Mouse (Mus musculus) adrenal gland, postnatal 25 days (tissue): ENCODE measurements at regions not wholly inside any gene's neighbourhood (a gene's known extent, or its start where the extent isn't known, plus 50 kb on each side); places are given as distances from the start of the nearest gene placed in this dataset.
"Not testable (repeated sequence)": the region's sequence is repeated elsewhere in the genome, so short reads cannot be mapped to it uniquely, and the experiment has no call there.

Experiments
- DNase-seq: peaks from one replicate; pipeline ENCODE4 v3.0.0; 2021; ENCODE audit warnings: mixed read lengths

DNA sequence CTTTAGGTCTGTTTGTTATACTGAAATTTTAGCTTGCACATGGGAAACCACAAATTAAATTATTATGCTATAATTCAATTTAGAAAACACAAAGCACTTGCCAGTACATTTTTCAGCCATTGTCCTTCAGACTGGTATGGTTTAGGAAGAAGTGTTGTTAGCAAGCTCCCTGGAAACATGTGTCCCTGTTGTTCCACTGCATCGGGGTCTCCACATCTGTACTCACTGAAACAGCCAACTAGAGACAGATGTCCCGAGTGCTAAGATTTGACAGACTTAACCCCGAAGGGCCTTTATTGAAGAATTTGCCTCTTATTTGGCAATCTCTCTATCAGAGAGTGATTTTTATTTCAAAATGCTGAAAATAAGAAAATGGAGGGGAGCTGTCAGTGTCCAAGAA lies 362.6 kb downstream of the Rfpl4b start:
- DNase-seq, result no peak

DNA sequence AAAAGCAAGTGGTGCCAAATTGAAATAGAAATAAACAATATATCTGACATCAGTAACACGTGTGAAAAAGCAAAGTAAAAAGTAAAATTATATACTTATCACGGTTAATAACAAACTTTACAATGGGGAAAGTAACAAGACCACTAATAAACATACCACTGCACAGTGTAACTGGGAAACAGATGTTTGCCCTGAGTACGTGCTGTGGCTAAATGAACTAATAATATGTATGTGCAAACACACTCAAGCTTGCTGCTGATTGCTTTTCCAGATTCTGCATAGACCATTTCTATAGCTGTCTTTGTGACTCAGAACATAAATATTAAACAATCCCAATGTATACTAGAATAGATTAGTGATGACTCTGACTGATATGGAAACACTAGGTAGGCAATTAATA lies 363.2 kb downstream of the Rfpl4b start:
- DNase-seq, result no peak

DNA sequence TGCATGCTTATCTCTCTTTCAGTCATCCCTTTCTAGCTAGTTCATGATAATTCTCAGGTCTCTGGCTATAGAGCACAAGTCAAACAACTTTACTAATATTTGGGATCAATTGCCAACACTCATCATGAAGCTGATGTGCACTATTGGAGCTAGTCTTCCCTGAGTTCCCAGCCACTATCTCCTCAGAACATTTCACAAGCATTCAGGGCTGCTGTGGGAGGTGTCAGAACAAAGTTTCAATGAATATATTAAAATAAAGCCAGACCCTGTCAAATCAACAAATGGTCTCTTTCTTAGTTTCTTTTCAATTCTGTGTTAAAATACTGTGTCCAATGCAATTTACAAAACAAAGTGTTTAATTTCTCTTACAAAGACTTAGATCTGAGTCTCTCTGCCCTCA lies 364.8 kb downstream of the Rfpl4b start:
- no peak for DNase-seq

DNA sequence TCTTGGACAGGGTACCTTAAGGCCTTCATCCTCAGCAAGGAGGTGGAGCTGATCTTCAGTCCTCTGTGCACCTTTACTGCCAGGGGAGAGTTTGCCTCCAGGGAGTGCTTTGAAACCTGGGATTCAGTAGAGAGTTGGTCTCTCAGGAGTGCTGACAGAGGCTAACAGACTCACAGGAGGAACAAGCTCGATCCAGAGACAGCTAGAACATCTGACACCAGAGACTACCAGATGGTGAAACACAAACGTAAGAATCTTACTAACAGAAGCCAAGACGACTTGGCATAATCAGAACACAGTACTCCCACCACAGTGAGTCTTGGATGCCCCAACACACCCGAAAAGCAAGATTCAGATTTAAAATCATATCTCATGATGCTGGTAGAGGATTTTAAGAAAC lies 372.3 kb downstream of the Rfpl4b start:
- DNase-seq, result no peak

DNA sequence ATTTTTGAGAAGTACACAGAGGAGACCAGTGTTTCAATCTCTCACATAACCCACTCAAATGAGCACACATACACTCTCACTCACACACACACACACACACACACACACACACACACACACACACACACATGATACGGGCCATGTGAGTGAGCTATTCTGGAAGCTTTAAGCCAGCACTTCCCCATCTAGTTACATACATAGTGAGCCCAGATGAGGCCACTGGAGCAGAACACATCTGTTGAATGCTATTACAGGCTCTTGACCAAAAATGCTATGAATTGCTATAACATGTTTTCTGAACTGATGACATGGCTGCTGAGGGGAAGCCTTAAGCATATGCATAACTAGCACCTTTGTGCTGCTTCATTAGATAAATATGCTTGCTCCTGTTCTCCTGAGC lies 373.9 kb downstream of the Rfpl4b start:
- no peak for DNase-seq

DNA sequence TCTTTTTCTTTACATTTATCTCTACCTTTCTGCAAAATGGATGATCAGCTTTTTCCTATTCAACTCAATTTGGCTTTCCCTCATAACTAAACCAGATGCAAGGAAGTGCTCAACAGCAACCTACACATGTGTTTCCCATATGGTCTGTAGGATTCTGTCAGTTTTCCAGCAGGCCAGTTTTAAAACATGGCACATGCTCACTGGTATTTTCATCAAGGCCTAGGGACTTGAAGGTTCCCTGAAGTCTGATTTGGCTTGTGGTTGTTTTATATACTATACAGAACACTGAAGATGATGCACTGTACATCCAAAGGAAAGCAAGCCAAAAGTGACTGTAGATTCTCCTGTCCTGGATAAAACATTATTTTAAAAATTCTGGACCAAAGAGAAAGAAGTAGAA lies 374.3 kb downstream of the Rfpl4b start:
- no peak for DNase-seq

DNA sequence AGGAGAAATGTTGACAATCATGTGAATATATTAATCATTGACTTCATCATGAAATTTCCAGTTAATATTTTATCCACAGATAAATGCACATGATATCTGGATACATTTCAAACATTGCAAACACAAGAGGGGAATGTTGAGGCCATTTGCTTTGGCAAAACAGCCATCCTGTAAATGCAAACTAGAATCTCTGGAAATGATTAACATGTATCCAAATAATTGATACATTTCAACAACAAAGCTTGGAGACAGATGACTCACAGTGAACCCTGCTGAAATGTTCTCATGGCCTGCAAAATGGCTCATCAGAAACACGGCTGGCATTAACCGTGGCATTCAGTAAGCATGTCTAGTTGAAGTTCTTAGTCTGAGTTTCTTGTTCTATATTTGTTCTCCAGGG lies 382.3 kb downstream of the Rfpl4b start:
- DNase-seq, result no peak

DNA sequence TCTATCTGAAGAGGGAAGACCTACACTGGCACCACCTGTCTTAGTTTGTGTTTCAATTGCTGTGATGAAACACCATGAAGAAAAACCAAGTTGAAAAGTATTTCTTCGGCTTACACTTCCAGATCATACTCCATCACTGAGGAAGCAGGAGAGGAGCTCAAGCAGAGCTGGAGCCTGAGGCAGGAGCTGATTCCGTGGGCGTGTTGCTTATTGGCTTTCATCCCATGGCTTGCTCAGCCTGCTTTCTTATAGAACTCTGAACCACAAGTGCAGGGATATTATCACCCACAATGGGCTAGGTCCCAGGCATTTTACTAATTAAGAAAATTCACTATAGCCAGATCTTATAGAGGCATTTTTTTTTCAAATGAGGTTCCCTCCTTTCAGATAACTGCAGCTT lies 384.7 kb downstream of the Rfpl4b start:
- DNase-seq, result no peak

DNA sequence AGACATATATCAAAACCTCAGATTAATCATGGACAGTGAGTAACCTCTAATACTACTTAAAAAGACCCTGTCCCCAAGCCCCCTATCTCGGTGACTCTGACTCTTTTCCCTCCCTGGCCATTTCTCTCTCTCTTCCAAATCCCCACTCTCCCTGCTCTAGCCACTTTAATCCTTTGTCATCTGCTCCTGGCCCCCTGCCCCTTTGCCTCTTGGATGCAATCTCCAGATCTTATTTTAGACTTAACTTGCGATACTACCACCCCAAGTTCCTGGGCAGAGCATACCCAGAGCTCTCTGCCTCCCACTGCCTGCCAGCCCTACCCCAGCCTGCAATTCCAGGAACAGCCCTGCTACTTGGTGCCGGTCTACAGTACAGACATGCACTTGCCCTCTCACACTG lies 400.0 kb downstream of the Rfpl4b start:
- DNase-seq, result no peak

DNA sequence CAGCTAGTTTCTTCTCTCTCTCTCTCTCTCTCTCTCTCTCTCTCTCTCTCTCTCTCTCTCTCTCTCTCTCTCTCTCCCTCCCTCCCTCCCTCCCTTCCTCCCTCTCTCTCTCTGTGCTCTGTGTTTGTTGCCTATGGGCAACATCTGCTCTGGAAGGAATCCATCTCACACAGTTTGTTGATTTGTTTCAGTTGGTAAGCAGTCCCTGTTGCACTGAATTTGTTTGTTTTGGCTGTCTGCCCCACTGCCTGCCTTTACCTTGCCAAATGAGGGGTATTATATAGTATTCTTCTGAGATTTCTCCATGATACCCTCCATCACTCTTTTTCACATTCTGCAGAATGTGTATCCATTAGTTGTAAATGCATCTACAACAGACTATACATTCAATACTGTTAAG lies 401.8 kb downstream of the Rfpl4b start:
- no peak for DNase-seq

DNA sequence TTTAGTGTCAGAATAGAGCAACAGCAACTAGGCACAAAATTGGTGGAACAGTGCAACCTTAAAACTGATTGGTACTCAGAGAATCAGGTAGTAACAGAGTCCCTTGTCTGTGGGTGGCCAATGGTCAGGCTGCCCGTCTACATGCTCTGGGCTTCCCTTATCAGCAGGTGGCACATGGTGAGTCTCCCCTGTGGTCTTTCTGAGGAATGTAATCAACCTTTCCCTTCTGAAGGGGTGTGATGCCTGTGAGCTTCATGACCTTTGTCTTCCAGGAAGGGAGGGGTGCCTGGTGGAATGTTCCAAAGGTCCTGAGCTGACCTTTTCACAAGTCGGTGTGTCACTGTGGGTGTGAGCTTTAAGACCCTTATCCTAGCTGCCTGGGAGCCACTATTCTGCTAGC lies 438.4 kb downstream of the Rfpl4b start:
- no peak for DNase-seq

DNA sequence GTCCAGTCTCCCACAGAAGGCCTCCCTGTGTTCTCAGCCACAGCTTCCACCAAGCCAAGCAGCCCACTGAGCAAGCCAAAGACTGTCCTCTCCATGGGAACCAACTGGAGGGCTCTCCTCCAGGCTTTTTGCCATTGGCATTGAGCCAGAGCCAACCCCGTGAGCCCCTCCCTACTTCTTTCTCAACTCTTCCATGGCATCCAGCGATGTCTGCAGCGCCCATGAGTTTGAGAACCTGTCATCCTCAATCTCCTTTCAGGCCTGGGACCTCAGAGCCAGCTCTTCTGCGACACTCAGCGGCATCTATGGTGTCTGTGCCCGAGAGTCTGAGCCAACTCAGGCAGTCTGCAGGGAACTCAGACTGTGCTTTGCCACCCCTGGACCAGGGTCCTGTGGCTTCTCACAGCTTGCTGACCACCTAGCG lies 439.7 kb downstream of the Rfpl4b start:
- no peak for DNase-seq

DNA sequence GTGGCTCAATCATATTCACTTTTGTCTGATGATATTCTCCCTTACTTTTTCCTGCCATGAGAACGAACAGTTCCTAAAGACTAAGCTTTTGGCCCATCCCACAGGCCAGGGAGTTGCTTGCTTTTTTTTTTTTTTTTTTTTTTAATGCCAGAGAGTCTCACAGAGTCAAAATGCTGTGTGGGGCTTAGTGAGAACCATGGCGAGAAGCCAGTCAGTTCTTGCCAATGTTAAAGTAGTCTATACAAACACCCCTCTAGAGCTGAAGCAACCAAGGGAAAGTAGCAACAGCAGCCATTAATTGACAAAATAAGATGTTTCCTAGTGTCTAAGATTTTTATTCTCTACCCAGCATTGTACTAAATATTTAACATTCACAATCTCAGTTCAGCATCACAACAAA lies 441.2 kb downstream of the Rfpl4b start:
- DNase-seq, result no peak

DNA sequence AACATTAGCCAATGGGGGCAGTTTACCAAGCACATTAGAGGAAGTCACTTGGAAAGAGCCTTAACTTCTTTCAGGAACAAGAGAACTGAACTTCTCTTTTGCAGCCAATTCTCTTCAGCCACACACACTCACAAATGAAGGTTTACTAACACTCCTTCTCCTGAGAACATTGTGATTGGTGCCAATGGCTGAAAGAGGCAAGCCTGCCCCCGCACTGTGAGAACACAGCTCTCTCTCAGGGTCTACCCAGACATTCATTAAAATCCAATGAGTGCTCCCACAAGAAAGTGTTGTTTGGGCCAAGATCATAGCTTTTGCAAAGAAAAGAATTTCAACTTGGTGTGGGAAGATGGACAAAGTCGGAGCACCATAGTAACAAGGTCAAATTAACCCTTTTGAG lies 454.8 kb downstream of the Rfpl4b start:
- no peak for DNase-seq

DNA sequence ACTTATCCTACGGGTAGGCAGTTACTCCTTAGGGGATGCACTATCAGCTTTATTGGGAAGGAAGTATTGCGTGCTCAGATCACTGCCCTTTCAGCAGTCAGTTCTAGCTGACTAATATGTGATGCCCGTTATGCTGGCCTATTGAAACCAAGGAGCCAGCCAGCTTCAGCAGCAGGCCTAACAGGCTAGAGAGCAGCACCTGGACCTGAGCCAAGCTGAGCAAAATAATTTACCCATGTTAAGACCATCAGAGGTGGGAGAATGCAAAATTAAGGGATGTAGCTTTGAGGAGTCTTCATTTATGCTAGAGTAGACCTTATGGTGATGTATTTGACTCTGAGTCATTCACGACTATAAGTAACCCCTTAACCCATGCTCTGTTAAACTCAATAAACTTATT lies 456.7 kb downstream of the Rfpl4b start:
- no peak for DNase-seq

DNA sequence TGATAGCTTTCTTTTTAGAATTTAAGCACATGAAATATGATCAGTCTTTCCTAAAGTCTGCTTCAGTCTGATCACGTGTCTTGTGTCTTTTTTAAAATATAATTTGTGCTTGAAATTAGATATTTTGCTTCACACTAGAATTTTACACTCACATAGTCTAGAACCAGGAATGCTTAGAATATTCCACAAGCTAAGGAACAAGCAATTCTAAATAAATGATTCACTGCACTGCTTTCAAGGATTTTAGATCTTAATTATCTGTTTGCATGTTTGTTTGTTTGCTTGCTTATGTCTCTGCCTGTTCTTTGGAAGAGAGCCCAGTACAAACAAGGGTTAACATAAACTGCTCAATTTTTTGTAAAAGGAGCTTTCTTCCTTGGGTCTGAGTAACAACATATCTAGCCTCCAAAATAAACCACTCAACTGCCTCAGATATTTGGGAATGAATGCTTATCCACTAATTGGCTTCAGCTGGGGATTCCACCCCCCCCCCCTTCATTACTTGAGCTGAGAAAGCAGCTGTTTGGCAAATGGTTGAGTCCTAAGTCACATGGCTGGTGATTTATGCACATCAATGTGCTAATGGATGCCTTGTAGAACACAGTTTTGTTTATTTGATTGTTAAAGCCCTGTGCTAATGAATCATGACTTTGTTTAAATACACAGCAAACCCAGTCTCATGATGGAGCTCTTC lies 463.9 kb downstream of the Rfpl4b start:
- no peak for DNase-seq

DNA sequence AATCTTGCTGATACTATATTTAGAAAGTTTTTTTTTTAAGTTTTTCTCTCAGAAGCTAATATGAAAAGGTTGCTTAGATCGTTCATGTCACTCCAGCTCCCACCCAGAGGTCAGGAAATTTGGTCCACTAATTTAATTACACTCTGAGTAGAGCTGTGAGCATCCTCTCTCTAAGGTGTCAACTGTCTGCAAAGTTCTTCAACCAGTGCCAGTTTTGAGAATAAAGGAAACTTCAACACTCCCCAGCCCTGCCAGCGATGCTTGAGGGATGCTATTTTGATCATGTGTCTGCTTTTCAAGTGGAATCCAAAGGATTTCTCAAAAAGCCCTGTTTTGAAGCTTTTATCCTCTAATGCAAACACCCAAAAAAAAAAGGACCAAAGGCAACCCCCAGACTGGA lies 467.6 kb downstream of the Rfpl4b start:
- DNase-seq, result no peak

DNA sequence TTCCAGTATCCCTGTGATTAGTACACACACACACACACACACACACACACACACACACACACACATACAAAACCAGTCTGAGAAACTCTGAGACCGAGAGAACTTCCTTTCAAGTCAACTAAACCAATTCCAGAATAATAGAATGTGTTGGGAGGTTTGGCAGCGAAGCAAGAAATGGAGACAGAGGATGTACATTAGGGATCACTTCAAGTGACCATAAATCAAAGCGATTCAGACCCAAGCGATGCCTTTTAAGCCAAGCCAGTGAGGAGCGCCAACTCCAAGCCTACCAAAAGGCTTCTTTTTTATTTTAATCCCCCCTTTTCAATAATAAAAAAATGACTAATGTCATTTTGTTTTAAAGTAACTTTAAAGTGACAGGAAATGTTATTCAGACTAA lies 468.1 kb downstream of the Rfpl4b start:
- no peak for DNase-seq

DNA sequence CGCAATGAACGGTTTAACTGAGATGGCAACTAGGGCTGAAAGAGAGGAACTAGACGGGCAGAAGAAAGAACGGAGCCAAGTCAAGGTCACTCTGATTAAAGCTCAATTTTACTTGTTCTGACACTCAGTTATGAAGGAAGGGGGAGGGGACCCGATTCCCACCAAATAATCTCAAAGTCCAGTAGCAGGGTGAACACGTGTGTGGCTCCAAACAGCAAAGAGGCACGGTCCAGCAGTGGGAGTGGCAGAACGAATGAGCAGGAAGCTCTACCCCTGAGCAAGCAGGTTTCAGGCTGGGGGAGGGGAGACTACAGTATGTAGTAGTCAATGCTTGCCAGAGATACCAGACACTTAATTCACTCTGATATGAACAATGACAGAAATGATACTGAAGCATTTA lies 474.6 kb downstream of the Rfpl4b start:
- not testable (repeated sequence) for DNase-seq

DNA sequence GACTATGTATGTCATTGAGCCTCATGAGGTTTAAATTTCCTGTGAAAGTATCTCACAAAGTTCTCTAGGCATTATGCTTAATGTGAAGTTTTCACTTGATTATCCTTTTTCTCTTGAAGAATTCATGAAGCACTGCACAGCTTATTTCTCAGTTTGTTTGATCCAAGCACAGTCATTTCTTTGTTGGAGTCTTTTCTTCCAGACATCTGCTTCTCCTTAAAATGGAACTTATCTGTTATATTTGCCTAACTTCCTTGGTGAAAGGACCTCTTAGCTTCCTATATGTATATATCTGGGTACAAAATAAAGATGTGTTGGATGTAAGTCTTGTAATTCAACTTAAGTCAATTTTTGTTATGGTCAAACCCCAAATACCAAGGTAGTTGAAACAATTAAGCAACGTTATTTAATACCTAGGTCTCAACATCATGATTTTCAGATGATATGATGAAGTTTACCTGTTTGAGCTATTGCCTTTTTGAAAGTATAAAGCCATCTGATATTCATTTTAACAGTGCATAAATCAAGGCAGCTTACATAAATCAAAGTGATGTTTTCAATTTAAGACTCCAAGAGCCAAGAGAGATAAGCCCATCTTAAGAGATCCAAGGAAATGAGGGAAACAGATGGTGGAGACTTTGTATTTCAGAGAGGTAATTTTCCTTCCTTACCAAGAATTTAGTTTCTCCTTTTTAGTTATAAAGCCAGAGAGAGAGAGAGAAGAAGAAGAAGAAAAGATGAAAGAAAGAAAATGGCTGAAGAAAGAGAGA lies 481.0 kb downstream of the Rfpl4b start:
- DNase-seq, result no peak

DNA sequence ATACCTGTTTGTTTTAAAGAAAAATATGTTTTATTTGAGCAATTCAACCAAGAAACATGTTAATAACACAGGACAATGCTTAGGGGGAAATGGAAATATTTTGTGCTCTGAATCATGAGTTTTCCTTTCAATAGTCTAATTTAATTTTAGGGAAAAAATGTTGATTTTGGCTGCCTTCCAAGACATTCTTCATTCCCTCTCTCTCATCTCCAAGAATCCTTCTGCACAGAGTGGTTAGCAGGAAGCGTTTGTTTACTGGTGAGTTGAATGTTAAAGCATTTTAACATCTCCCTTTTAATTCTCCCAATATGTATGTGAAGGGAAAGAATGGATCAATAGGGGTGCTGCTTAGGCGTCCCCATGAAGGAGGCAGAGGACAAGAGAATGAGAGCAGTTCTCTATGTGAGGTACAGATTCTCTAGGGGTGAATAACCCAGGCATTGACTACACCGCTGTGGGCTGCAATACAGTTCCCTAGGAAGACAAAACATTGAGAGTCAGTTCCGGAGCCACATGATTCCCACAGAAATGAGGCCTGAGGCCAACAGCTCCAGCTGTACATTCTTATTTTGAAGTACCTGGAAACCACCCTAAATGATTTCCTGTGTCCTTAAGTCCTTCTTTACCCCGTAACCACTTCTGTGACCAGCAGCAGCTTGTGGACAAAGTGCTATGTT lies 512.7 kb downstream of the Rfpl4b start:
- no peak for DNase-seq

DNA sequence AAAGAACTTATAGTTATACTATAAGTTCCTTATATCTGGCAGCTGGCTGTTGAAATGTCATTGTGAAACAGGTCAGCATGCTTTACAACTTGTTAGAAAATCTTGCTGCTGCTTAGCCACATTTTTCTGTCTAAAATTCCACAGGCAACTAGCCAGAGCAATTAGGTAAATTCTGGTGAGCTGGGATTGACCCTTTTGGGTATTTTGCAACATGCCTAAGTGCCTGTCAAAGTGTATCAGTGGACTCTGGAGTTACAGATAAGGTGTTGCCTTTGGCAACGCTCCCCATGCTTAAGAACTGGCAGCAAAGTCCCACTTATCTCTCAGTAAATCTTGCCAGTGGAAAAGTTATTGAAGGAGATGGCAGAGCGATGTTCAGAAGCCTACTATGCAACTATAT lies 525.9 kb downstream of the Rfpl4b start:
- DNase-seq, result no peak

DNA sequence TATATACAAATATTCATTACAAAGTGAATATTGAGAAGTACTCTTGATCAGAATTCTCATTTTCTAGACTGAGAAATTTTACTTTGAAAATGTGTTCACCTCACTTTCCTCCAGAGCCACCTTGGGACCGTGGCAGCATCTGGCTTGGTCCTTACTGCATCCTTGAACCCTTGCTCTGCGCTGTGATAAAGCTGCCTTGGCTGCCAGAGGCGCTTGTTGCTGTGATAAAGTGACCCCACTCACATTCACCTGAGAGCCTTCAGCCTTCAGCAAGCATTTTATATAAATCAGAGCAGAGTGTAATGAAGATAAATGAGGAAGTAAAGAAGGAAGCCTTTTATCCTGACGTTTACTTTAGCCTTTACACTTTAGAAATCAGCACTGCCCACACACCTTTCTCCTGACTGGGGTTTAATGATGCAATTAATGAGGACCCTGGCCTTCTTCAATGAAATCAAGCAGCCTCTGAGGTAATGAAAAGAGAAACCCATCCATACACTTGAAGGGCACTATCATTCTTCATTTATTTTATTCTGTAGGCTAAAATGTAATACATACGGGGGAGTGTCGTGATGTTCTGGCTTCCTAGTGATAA lies 532.8 kb downstream of the Rfpl4b start:
- DNase-seq, result no peak
